Mouse (Mus musculus) left cerebral cortex, adult 11 months (tissue): ENCODE results near the gene Olfr790.

ENCODE experiments used
- DNase-seq: peaks from one replicate; pipeline ENCODE4 v3.0.0; 2022; ENCODE audit warnings: low spot score

Gene Olfr790

GRCm38 (mm10) chr10:129498192-129498591 lies at the start of gene Olfr790:
Gene Olfr790, plus strand, starts transcription at chr10:129498492.
- DNase-seq = no peak

- no peak for DNase-seq
Observed at GRCm38 (mm10) chr10:129461562-129461961, 36.7 kb upstream of the Olfr790 start, which contains the start of gene Olfr787. Gene Olfr787, plus strand, starts transcription at chr10:129461862.

DNA sequence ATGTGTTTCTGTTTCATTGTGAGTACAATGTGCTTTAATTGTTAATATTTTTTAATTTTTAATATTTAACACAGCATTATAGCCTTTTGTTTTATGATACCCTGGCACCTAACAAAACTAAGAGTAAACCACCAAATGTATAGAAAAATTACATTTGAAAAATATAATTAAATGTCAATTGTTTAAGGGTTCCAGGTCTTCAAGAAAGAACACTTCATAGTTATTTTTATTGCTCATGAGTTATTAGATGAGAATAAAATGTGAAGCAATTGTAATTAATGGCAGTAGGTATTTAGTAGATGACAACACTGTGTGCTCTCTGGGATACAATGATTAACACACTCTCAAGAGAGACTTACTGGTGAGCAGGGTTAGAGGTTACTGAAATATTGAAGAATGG lies 27.6 kb upstream of the Olfr790 start, which contains the start of gene Olfr788:
Olfr788 (plus strand) TSS at position 301 of the 400 bp plus-strand sequence.
- no peak for DNase-seq

DNA sequence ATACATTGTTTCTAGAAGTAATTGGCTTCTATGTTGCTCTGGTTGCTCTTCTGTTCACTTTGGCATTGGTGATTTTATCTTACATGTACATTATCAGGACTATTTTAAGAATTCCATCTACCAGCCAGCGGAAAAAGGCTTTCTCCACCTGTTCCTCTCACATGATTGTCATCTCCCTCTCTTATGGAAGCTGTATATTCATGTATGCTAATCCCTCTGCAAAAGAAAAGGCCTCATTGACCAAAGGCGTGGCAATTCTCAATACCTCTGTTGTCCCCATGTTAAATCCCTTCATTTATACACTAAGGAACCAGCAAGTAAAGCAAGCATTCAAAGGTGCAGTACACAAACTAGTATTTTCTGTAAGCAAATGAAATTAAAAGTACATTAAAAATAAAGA lies 25.0 kb upstream of the Olfr790 start:
- no peak for DNase-seq

GRCm38 (mm10) chr10:129473723-129474122 lies 24.6 kb upstream of the Olfr790 start:
- no peak for DNase-seq

- DNase-seq = no peak
Observed at GRCm38 (mm10) chr10:129484452-129484851, 13.8 kb upstream of the Olfr790 start, which contains the start of gene Olfr789. Gene Olfr789, plus strand, starts transcription at chr10:129484752.

DNA sequence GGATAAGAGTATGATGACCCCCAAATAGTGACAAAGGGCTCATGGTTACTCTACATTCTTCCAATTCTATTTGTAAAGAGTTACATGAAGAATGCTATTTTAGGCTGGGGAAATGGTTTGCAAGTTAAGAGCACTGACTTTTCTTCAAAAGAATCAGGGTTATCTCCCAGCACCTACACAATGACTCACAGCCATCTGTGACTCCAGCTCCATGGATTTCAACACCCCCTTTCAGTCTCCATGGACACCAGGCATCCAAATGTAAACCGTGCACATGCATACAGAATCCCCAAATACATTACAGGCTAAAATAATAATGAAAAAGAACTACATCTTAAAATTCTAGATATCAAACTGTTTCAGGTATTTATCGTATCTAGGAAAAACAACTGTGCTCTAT lies 8.2 kb upstream of the Olfr790 start:
- peak; percentile 1 for DNase-seq

GRCm38 (mm10) chr10:129521492-129521891 lies 23.2 kb downstream of the Olfr790 start, which contains the start of gene Olfr791:
Gene Olfr791, plus strand, starts transcription at chr10:129521792.
- DNase-seq = no peak

DNA sequence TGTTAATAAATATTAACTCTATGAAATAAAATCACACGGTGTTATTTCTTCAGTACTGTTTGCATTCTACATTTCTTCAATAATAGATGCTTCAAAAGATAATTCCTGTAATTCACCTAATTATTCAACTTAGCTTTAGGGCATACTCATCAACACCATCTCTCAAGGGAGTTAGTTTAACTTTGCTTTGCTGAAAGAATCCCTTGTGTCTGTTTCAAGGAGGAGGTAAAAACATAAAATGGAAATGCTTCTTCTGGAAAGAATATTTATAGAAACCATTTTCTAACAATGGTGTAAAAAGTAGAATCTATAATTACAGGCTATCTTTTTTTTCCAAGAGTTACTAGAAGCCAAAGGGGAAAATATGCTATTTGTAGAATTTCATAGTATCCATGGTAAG lies 40.6 kb downstream of the Olfr790 start, which contains the start of gene Olfr792:
Olfr792 (plus strand) TSS at position 301 of the 400 bp plus-strand sequence.
- DNase-seq = no peak

DNA sequence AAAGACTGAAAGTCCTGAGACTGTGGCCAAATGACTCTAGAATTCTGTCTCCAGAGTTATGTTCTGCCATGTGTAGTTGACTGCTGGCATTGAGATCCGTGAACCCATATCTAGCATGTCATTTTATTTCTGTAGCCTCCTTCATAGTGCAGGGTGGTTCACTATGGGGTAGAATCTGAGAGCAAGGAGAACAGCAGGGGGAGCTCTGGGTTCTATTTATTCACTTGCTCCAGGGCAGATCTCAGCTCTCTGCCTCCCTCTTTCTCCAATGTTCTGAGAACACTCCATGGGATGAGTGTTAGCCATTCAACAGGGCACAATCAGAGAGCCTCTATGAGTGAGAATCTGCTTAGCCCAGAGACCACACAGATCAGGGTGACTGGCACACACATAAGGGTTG lies 51.1 kb downstream of the Olfr790 start:
- DNase-seq = no peak
